Mouse (Mus musculus) forebrain, embryonic 15.5 days (tissue): Measurements from ENCODE around the gene Cda. TPM values are rescaled to one million over a fixed set of nuclear protein-coding genes. Genes with fewer than 3 reads are reported as not detected.
"Not testable (repeated sequence)": the region's sequence is repeated elsewhere in the genome, so short reads cannot be mapped to it uniquely, and the experiment has no call there.

Experiments
- ATAC-seq: fragments of 200-750 bp; cut with Nextera tagmentation; replicated peaks from 2 replicates; pipeline ENCODE4 v1.8.0; 2017; ENCODE audit warnings: mild to moderate bottlenecking, moderate TSS enrichment, moderate library complexity
- H3K27ac ChIP-seq: fragments of 300-500 bp; sonication (generic); replicated peaks from 2 replicates; pipeline ENCODE4 v1.5.1; 2015; ENCODE audit warnings: mild to moderate bottlenecking, inconsistent platforms
- H3K27me3 ChIP-seq: fragments of 300-500 bp; sonication (generic); 2 replicates; pipeline ENCODE4 v1.6.1; 2015; ENCODE audit warnings: inconsistent platforms
- H3K36me3 ChIP-seq: fragments of 300-500 bp; sonication (generic); 2 replicates; pipeline ENCODE4 v1.6.1; 2015; ENCODE audit warnings: mild to moderate bottlenecking, inconsistent platforms
- H3K4me1 ChIP-seq: fragments of 300-500 bp; sonication (generic); 2 replicates; pipeline ENCODE4 v1.6.1; 2015; ENCODE audit warnings: inconsistent platforms
- H3K4me2 ChIP-seq: fragments of 300-500 bp; sonication (generic); replicated peaks from 2 replicates; pipeline ENCODE4 v1.6.1; 2015; ENCODE audit warnings: mild to moderate bottlenecking, inconsistent platforms
- H3K4me3 ChIP-seq: fragments of 300-500 bp; sonication (generic); 2 replicates; pipeline ENCODE4 v1.5.1; 2015; ENCODE audit warnings: mild to moderate bottlenecking, inconsistent platforms
- H3K9ac ChIP-seq: fragments of 300-500 bp; sonication (generic); replicated peaks from 2 replicates; pipeline ENCODE4 v1.6.1; 2015; ENCODE audit warnings: mild to moderate bottlenecking, inconsistent platforms
- H3K9me3 ChIP-seq: fragments of 300-500 bp; sonication (generic); 2 replicates; pipeline ENCODE4 v1.6.1; 2016; ENCODE audit warnings: inconsistent platforms
- WGBS: fragments of 180-500 bp; shearing (Covaris S2); methylation state at CpG from one replicate; pipeline ENCODE4 v1.1.7; 2015; ENCODE audit warnings: mixed read lengths; 5-methylcytosine and 5-hydroxymethylcytosine counted together
- polyA plus RNA-seq: library from polyadenylated mRNA; unstranded; fragments of >200 nt; fragmentation: Nextera tagmentation; extraction: Ambion mirVana; gene quantifications from 2 replicates; pipeline ENCODE4 v1.2.1, GENCODE M21; 2015

The Cda gene
- polyA plus RNA-seq, 1 experiment from 2014 or later: 2.2 TPM

- Histone ChIP-seq H3K4me3 (peak overlapping the region; percentile 27), H3K4me2 (peak overlapping the region; percentile 39), H3K9me3 (no peaks in the 10 kb centered on the region), H3K9ac (no peak overlapping the region; the same call in 1 of the 2 replicates), H3K27me3 (peaks cover 6% of the 10 kb centered on the region), H3K4me1 (peaks cover 29% of the 10 kb centered on the region), H3K27ac (peak overlapping the region; percentile 25; the same call in 1 of the 2 replicates), H3K36me3 (no peaks in the 10 kb centered on the region)
- WGBS: 70% methylated on average over 7 of the region's 7 CpGs
- ATAC-seq: no peak
These were observed 39.8 kb downstream of the Cda start for GRCm38 (mm10) chr4:138327891-138328470.

- Histone ChIP-seq H3K4me1 (peaks cover 32% of the 10 kb centered on the region), H3K27ac (0 out of 2 replicates have a peak overlapping the region, but pooled peaks have one; percentile 55)
- WGBS: 65% methylated on average over 9 of the region's 12 CpGs
- not testable (repeated sequence) for H3K4me2 ChIP-seq, H3K9me3 ChIP-seq, ATAC-seq, H3K9ac ChIP-seq, H3K4me3 ChIP-seq, H3K36me3 ChIP-seq, H3K27me3 ChIP-seq
These were observed 40.6 kb downstream of the Cda start for GRCm38 (mm10) chr4:138327155-138327554.

GRCm38 (mm10) chr4:138326077-138326695 is 41.6 kb downstream of the Cda start, which contains the start of gene Pink1:
Pink1 (minus strand) TSS chr4:138326307.
- H3K4me1 ChIP-seq: peaks cover 32% of the 10 kb centered on the region

DNA sequence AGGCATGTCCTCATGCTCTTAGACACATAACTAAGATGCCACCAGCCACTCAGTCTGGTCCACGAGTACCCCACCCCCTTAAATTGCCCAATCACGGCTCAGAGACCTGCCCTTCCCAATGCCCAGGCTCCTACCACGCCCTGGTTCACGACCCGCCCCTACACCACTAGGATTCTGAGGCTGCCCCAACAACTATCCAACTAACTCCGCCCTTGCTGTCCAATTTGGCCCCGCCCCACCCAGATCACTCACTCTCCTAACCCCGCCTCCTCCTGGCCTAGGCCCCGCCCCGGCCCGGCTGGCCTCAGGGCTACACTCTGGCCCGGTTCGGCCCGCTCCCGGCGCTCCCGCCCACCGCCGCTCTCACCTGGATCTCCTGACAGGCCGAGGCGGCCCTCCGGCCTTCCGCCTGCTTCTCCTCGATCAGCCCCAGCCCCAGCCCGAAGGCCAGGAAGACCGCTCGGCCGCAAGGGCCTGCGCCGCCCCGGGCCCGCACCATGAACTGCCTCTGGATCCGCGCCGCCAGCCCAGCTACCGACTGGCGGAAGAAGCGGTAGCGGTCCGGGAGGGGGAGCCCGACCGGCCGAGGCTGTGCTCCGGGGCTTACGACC is 42.2 kb downstream of the Cda start:
- Histone ChIP-seq H3K4me2 (peak overlapping the region; percentile 48), H3K27me3 (no peaks in the 10 kb centered on the region; the same call in 1 of the 2 replicates), H3K27ac (peak overlapping the region; percentile 94), H3K4me3 (peak overlapping the region; percentile 83), H3K4me1 (peaks cover 32% of the 10 kb centered on the region), H3K9ac (peak overlapping the region; percentile 69), H3K36me3 (no peaks in the 10 kb centered on the region; the same call in 1 of the 2 replicates), H3K9me3 (no peaks in the 10 kb centered on the region)
- ATAC-seq: peak; percentile 86
- WGBS: under 1% methylated on average over 44 of the region's 45 CpGs

More at GRCm38 (mm10) chr4:138326077-138326695, 41.6 kb downstream of the Cda start, which contains the start of gene Pink1:
- peak; percentile 68 for ATAC-seq
- peaks cover 4% of the 10 kb centered on the region for H3K27me3 ChIP-seq
- H3K9me3 ChIP-seq: no peaks in the 10 kb centered on the region
- no peaks in the 10 kb centered on the region for H3K36me3 ChIP-seq
- peak within 1 kb of the TSS; percentile 69 for H3K9ac ChIP-seq
- H3K4me2 ChIP-seq: peak within 1 kb of the TSS; percentile 48
- peak within 1 kb of the TSS; percentile 94 for H3K27ac ChIP-seq
- WGBS: 3% methylated on average over 41 of the region's 41 CpGs
- H3K4me3 ChIP-seq: peak within 1 kb of the TSS; percentile 83

DNA sequence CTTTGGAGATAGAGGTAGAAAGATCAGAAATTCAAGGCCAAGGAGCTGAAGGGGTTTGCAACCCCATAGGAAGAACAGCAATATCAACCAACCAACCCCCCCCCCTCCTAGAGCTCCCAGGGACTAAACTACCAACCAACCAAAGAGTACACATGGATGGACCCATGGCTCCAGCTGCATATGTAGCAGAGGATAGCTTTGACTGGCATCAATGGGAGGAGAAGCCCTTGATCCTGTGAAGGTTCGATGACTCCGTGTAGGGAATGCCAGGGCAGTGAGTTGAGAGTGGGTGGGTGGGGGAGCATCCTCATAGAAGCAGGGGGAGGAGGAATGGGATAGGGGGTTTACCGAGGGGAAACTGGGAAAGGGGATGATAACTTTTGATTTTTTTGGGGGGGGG is 43.3 kb downstream of the Cda start:
- Histone ChIP-seq H3K4me1 (peaks cover 32% of the 10 kb centered on the region), H3K4me3 (no peak overlapping the region), H3K4me2 (no peak overlapping the region), H3K36me3 (peaks cover 4% of the 10 kb centered on the region), H3K27me3 (no peaks in the 10 kb centered on the region), H3K9ac (no peak overlapping the region), H3K9me3 (no peaks in the 10 kb centered on the region), H3K27ac (no peak overlapping the region)
- WGBS: 86% methylated on average over 3 of the region's 3 CpGs
- ATAC-seq: no peak

GRCm38 (mm10) chr4:138323753-138324152 is 44.0 kb downstream of the Cda start:
- H3K9ac ChIP-seq: no peak overlapping the region
- H3K27ac ChIP-seq: peak overlapping the region; percentile 47; the same call in 1 of the 2 replicates
- no peak overlapping the region for H3K4me3 ChIP-seq
- no peaks in the 10 kb centered on the region for H3K9me3 ChIP-seq
- peaks cover 4% of the 10 kb centered on the region for H3K36me3 ChIP-seq
- no peaks in the 10 kb centered on the region for H3K27me3 ChIP-seq
- H3K4me2 ChIP-seq: no peak overlapping the region
- no peak for ATAC-seq
- peaks cover 32% of the 10 kb centered on the region for H3K4me1 ChIP-seq
- WGBS: 79% methylated on average over 4 of the region's 4 CpGs

DNA sequence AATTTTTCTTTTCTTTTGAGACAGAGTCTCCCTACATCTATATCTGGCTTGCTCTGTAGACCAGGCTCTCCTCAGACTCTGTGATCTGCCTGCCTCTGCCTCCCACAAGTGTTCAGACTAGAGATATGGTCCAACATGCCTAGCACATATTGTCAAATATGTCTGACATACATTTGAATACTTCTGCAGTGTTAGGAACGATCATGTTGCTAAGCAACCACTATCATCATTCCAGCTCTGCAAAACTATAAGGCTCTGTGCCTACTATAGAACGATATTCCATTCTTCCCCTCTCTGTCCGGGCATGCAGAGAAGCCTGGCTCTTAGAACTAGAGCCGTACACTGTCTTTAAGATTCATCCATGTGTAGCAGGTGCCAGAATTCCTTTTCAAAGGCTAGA is 45.1 kb downstream of the Cda start:
- H3K9ac ChIP-seq: no peak overlapping the region
- 17% methylated on average over 4 of the region's 4 CpGs for WGBS
- H3K27me3 ChIP-seq: no peaks in the 10 kb centered on the region
- H3K4me2 ChIP-seq: no peak overlapping the region
- ATAC-seq: no peak
- peak overlapping the region; percentile 0; the same call in 1 of the 2 replicates for H3K27ac ChIP-seq
- H3K4me1 ChIP-seq: peaks cover 27% of the 10 kb centered on the region
- H3K9me3 ChIP-seq: no peaks in the 10 kb centered on the region
- H3K4me3 ChIP-seq: no peak overlapping the region
- peaks cover 4% of the 10 kb centered on the region for H3K36me3 ChIP-seq

DNA sequence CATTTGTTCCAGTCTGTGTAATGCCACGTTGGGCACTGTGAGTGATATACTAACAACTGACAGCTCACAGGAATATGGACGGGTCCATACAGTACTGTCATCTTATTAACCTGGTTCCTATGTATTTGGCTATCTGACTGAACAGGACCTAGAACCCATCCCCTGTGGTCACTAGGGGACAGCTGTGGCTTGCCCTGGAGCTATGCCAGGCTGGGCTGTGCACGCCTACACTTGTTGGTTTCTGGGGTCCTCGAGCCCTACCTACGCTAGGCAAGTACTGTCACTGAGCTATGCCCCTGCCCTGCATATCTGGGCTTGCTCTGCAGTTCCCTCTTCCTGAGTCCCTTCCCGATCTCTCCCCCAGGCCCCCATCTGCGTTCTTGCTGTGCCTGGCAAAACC is 46.3 kb downstream of the Cda start:
- no peaks in the 10 kb centered on the region for H3K9me3 ChIP-seq
- 79% methylated on average over 7 of the region's 7 CpGs for WGBS
- no peak overlapping the region for H3K27ac ChIP-seq
- no peaks in the 10 kb centered on the region for H3K27me3 ChIP-seq
- no peak overlapping the region for H3K4me3 ChIP-seq
- peaks cover 26% of the 10 kb centered on the region for H3K4me1 ChIP-seq
- H3K4me2 ChIP-seq: no peak overlapping the region
- peaks cover 12% of the 10 kb centered on the region for H3K36me3 ChIP-seq
- H3K9ac ChIP-seq: no peak overlapping the region
- no peak for ATAC-seq

DNA sequence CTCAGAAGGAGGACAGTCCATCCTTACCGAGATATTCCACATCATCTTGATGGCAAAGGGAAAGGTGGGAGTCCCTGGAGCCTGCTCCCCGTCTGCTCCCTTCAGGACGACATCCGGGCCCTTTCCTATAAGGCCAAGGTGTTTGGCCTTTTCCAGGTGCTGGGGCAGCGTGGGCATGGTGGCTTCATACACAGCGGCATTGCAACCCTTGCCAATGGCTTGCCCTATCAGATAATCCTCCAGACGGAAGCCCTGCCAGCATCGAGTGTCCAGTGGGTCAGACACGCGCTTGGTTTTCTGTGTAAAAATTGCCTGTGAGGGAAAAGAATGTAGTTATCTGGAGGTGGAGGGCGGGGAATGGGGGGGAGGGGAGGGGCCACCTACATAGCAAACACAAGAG is 47.1 kb downstream of the Cda start:
- H3K36me3 ChIP-seq: peaks cover 16% of the 10 kb centered on the region
- no peaks in the 10 kb centered on the region for H3K27me3 ChIP-seq
- H3K27ac ChIP-seq: no peak overlapping the region
- no peak overlapping the region for H3K4me3 ChIP-seq
- peaks cover 22% of the 10 kb centered on the region for H3K4me1 ChIP-seq
- ATAC-seq: no peak
- H3K9me3 ChIP-seq: no peaks in the 10 kb centered on the region
- H3K4me2 ChIP-seq: no peak overlapping the region
- no peak overlapping the region for H3K9ac ChIP-seq
- WGBS: 84% methylated on average over 11 of the region's 11 CpGs

DNA sequence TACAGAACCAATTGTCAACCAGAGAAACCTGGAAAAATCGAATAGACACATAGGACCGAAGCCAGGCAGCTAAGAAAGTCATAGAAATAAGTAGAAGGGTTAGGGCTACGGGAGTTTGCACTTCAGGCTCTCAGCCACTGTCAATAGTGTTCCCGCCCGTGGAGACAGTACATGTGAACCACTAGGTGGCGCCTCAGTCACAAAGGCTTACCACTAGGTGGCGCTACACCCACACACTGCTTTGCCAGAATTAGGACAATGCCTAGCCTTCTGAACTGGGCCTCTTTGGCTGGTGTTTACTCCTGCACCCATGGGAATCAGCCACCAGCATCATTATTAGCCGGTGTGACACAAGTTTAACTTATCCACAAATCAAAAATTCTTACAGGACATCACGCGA is 48.3 kb downstream of the Cda start:
- no peak for ATAC-seq
- H3K9me3 ChIP-seq: no peaks in the 10 kb centered on the region

GRCm38 (mm10) chr4:138318509-138319266 is 49.1 kb downstream of the Cda start:
- Histone ChIP-seq H3K4me2 (no peak overlapping the region), H3K4me1 (peaks cover 9% of the 10 kb centered on the region), H3K9me3 (no peaks in the 10 kb centered on the region), H3K27ac (no peak overlapping the region), H3K9ac (no peak overlapping the region), H3K36me3 (peaks cover 33% of the 10 kb centered on the region), H3K4me3 (no peak overlapping the region), H3K27me3 (no peaks in the 10 kb centered on the region)
- 59% methylated on average over 6 of the region's 6 CpGs for WGBS
- ATAC-seq: peak; percentile 48

More for the DNA sequence above, 48.3 kb downstream of the Cda start:
- Histone ChIP-seq H3K4me1 (peaks cover 18% of the 10 kb centered on the region), H3K36me3 (peaks cover 25% of the 10 kb centered on the region), H3K27me3 (no peaks in the 10 kb centered on the region), H3K4me2 (no peak overlapping the region), H3K27ac (no peak overlapping the region), H3K4me3 (no peak overlapping the region), H3K9ac (no peak overlapping the region)
- 32% methylated on average over 10 of the region's 10 CpGs for WGBS

DNA sequence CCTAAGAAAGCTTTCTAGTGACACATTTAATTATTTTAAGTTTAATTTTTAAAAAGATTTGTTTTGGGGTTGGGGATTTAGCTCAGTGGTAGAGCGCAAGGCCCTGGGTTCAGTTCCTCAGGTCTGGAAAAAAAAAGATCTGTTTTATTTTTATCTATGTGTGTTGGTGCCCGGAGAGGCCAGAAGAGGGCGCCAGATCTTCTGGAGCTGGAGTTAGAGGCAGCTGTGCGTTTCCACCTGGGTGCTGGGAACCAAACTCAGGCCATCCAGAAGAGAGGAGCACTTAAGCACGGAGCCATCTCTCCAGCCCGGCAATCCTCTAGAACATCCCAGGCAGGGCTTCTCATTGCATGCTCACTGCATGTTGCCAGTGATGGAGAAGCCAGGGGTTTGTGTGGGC is 51.4 kb downstream of the Cda start:
- H3K4me2 ChIP-seq: no peak overlapping the region
- no peaks in the 10 kb centered on the region for H3K27me3 ChIP-seq
- ATAC-seq: no peak
- H3K36me3 ChIP-seq: peaks cover 54% of the 10 kb centered on the region
- no peak overlapping the region for H3K9ac ChIP-seq
- 88% methylated on average over 6 of the region's 6 CpGs for WGBS
- no peaks in the 10 kb centered on the region for H3K4me1 ChIP-seq
- no peak overlapping the region for H3K27ac ChIP-seq
- H3K4me3 ChIP-seq: no peak overlapping the region
- H3K9me3 ChIP-seq: no peaks in the 10 kb centered on the region
